ENCODE assay signal across 9 mouse cellular contexts in the genomic region with DNA sequence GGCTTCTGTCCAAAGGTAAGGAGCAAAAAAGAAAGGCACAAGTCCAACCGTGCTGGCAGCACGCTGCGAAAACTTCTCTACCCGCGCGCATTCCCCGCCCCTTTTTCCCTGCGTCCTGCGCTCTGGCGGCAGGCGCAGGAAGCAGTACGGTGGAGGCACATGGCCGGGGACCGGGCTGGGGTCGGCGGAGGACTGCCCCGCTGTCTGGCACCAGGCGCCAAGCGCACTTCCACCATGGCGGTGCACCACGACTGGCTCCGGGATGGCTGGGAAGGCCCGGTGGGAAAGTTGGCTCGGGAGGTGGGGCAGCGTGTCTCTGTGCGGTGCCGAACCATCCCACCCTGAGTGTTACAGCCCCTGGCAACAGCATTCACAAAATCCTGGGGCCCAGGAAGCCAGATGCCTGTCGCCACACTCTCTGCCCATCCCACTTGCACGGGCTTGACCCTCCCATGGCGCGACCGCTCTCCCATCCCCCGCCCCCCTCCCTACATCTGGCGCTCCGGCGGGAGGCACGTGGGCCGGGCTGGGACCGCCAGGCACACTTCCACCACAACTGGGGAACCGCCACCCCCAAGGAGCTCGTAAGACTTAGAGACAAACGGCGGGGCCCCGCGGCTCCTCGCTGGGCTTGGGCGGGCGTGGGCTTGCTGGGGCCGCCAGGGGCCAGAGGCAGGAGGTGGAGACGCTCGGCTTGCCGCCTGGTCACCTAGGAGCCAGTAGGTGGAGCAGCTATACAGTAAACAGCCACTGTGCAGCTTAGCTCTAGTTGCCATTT. TPM values are rescaled to one million over a fixed set of nuclear protein-coding genes. Genes with fewer than 3 reads are reported as not detected.
DNase-seq lines count a peak whose midpoint lies in the region; ATAC-seq lines count a peak whose summit lies in the region.
"Had no signal": no experiment of that assay in that cellular context is flagged by ENCODE, and none has a peak within 500 bp of the region (broad histone marks: within the 10 kb centered on the region; RNA-seq: fewer than 3 reads in every experiment).

No protein-coding gene starts in this region.

- intact Hi-C loops in gastrocnemius, postnatal 36 days (cut with DNase I), result no loop called here
- intact Hi-C loops in left cerebral cortex, postnatal 14 days (cut with DNase I), result loop anchor here (10.0 kb wide), 1 partner anchor 713 kb away; no protein-coding TSS in a partner anchor

- no peaks in the 10 kb centered on the region for H3K36me3 ChIP-seq in megakaryocyte, embryonic 14.5 days (replicated peaks; ENCODE audit: low read length)

- no peak for ATAC-seq in inflammation-experienced regulatory T-cells, adult 6 months

- peaks cover 2% of the 10 kb centered on the region for H3K27me3 ChIP-seq in megakaryocyte, embryonic 14.5 days (replicated peaks)

- H3K4me3 ChIP-seq in megakaryocyte, embryonic 14.5 days (replicated peaks), result peak overlapping the region; percentile 93

- H3K9me3 ChIP-seq in megakaryocyte, embryonic 14.5 days, result no peaks in the 10 kb centered on the region

- DNase-seq in adrenal gland, postnatal 10 days, result peak; percentile 70
- peak; percentile 85 for DNase-seq in embryo, embryonic 10 days (ENCODE audit: low spot score)
- peak; percentile 6 to 15 for DNase-seq in gastrocnemius, postnatal 36 days
- peak; percentile 36 for DNase-seq in induced T-regulatory cell, adult 2 months (ENCODE audit: low read depth)
- peak; percentile 33 to 39 for DNase-seq in left cerebral cortex, postnatal 14 days (ENCODE audit: low spot score in 2 of 2)
- peak; percentile 53 for DNase-seq in right cerebral cortex, postnatal 25 days

- H3K4me1 ChIP-seq in megakaryocyte, embryonic 14.5 days, result peaks cover 15% of the 10 kb centered on the region; the same call in 1 of the 2 replicates

RNA-seq across cellular contexts. Expression of gene Olfr725, which starts 22.0 kb away (rescaled TPM):
- total RNA-seq in adrenal gland, postnatal 10 days (2021), result not detected
- not detected for total RNA-seq in gastrocnemius, postnatal 36 days (2021)
- not detected for total RNA-seq in left cerebral cortex, postnatal 14 days (2021)
- not detected in 2 replicates for polyA plus RNA-seq in megakaryocyte, embryonic 14.5 days (2012; ENCODE audit: insufficient read depth, low replicate concordance)
- polyA plus RNA-seq in inflammation-experienced regulatory T-cells, adult 6 months (2017; shearing (Covaris generic)), result not detected
- total RNA-seq: neutrophil, adult 5-6 weeks had no signal

RNA-seq across cellular contexts. Expression of gene Olfr726, which starts 28.6 kb away (rescaled TPM):
- total RNA-seq in adrenal gland, postnatal 10 days (2021), result not detected
- total RNA-seq in gastrocnemius, postnatal 36 days (2021), result not detected
- total RNA-seq in left cerebral cortex, postnatal 14 days (2021), result not detected
- polyA plus RNA-seq in megakaryocyte, embryonic 14.5 days (2012; ENCODE audit: insufficient read depth, low replicate concordance), result not detected in 2 replicates
- polyA plus RNA-seq in inflammation-experienced regulatory T-cells, adult 6 months (2017; shearing (Covaris generic)), result not detected
- total RNA-seq: neutrophil, adult 5-6 weeks had no signal

Comparison
In these comparisons a context has a peak if more than half of its experiments do, and no peak if none do; other contexts are left out.
1. DNase-seq: peak in every context shown above with its lines; median percentile 85 in embryo, embryonic 10 days; 70 in adrenal gland, postnatal 10 days; 53 in right cerebral cortex, postnatal 25 days; 36 in induced T-regulatory cell, adult 2 months; 36 in left cerebral cortex, postnatal 14 days; 10 in gastrocnemius, postnatal 36 days.